Mouse (Mus musculus) E14TG2a.4 (cell line): ENCODE data around the gene E030030I06Rik.

Experiments
- CTCF ChIP-seq: conservative IDR thresholded peaks from 2 replicates; pipeline ENCODE4 v1.5.1; 2014; ENCODE audit warnings: low read length
- POU5F1 ChIP-seq: IDR thresholded peaks from 2 replicates; pipeline ENCODE4 v1.6.1; 2014; ENCODE audit warnings: low read length, borderline replicate concordance

DNA sequence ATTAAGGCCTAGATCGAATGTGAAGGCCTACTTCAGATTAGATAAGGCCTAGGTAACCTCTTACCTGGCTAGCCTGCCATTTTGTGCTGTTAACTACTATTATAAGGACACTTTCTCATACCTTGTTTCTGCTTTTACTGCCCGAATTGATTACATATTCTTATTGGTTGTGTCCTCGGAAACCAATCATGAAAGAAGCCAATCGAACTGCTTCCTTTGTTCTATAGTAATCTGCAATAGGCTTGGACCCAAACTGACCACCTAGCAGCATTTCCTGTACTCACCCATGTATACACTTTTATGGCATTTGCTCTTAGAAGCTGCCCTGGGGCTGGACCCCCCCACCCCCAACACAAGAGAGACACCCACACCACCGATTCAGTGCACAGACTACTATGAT is 6.1 kb downstream of the E030030I06Rik start:
- TF ChIP-seq CTCF (no peak), POU5F1 (no peak)
